ENCODE assay signal across 18 mouse cellular contexts in genomic region chr19:3562298-3562697, GRCm38 (mm10). TPM values are rescaled to one million over a fixed set of nuclear protein-coding genes. Genes with fewer than 3 reads are reported as not detected.
DNase-seq lines count a peak whose midpoint lies in the region; ATAC-seq and TF ChIP-seq lines count a peak whose summit lies in the region.
"Had no signal": no experiment of that assay in that cellular context is flagged by ENCODE, and none has a peak within 500 bp of the region (broad histone marks: within the 10 kb centered on the region; RNA-seq: fewer than 3 reads in every experiment).

No protein-coding gene starts in this region.

- no peaks in the 10 kb centered on the region for H3K27me3 ChIP-seq in midbrain, embryonic 11.5 days (ENCODE audit: control insufficient read depth, insufficient read depth, low read length)
- no peaks in the 10 kb centered on the region for H3K27me3 ChIP-seq in midbrain, embryonic 14.5 days (ENCODE audit: control insufficient read depth, insufficient read depth, low read length)
- H3K27me3 ChIP-seq: forebrain, embryonic 13.5 days; heart, embryonic 13.5 days; hindbrain, embryonic 12.5 days; hindbrain, embryonic 15.5 days had no signal

- H3K4me2 ChIP-seq in midbrain, embryonic 11.5 days: no peak overlapping the region
- no peak overlapping the region for H3K4me2 ChIP-seq in midbrain, embryonic 14.5 days (ENCODE audit: low read length)
- H3K4me2 ChIP-seq: forebrain, embryonic 13.5 days; heart, embryonic 13.5 days; hindbrain, embryonic 12.5 days; hindbrain, embryonic 15.5 days had no signal

- intact Hi-C loops in gastrocnemius, adult 2 months (cut with DNase I): no loop called here
- intact Hi-C loops in gastrocnemius, postnatal 36 days (cut with DNase I): no loop called here

- no peaks in the 10 kb centered on the region for H3K4me1 ChIP-seq in midbrain, embryonic 11.5 days (ENCODE audit: control insufficient read depth, insufficient read depth, low read length)
- H3K4me1 ChIP-seq in midbrain, embryonic 14.5 days (ENCODE audit: control insufficient read depth, insufficient read depth, low read length): no peaks in the 10 kb centered on the region
- H3K4me1 ChIP-seq: forebrain, embryonic 10.5 days; forebrain, embryonic 13.5 days; hindbrain, embryonic 12.5 days had no signal

- no peaks in the 10 kb centered on the region for H3K9me3 ChIP-seq in midbrain, embryonic 11.5 days (ENCODE audit: control insufficient read depth, low read length)
- H3K9me3 ChIP-seq in midbrain, embryonic 14.5 days (ENCODE audit: control insufficient read depth, low read length): no peaks in the 10 kb centered on the region
- H3K9me3 ChIP-seq: heart, embryonic 10.5 days; heart, embryonic 13.5 days; hindbrain, embryonic 15.5 days had no signal

- no peak for DNase-seq in gastrocnemius, adult 2 months
- DNase-seq in gastrocnemius, postnatal 36 days: no peak
- peak; percentile 45 for DNase-seq in midbrain, embryonic 11.5 days (ENCODE audit: low spot score, missing footprints)
- no peak for DNase-seq in midbrain, embryonic 14.5 days
- DNase-seq in kidney, postnatal 25 days: no peak
- DNase-seq: adrenal gland, adult 2 months; cerebellum, adult 18-20 months; cerebellum, adult 9-10 months; cerebellum, postnatal 14 days; gastrocnemius, postnatal 14 days had no signal

- H3K79me2 ChIP-seq in macrophage (ENCODE audit: inconsistent target): peaks cover 99% of the 10 kb centered on the region

- H3K4me3 ChIP-seq in gastrocnemius, adult 2 months: no peak overlapping the region
- no peak overlapping the region for H3K4me3 ChIP-seq in midbrain, embryonic 11.5 days (ENCODE audit: low read depth, low read length)
- no peak overlapping the region for H3K4me3 ChIP-seq in midbrain, embryonic 14.5 days (replicated peaks; ENCODE audit: low read depth, low read length)
- H3K4me3 ChIP-seq in macrophage (ENCODE audit: inconsistent target): no peak overlapping the region
- H3K4me3 ChIP-seq: forebrain, embryonic 10.5 days; forebrain, embryonic 13.5 days; heart, embryonic 10.5 days; heart, embryonic 13.5 days; hindbrain, embryonic 12.5 days; hindbrain, embryonic 15.5 days had no signal

- H3K36me3 ChIP-seq in midbrain, embryonic 11.5 days (ENCODE audit: control insufficient read depth, insufficient read depth, low read length): no peaks in the 10 kb centered on the region
- no peaks in the 10 kb centered on the region for H3K36me3 ChIP-seq in midbrain, embryonic 14.5 days (ENCODE audit: control insufficient read depth, insufficient read depth, low read length)
- H3K36me3 ChIP-seq in macrophage (ENCODE audit: inconsistent target): no peaks in the 10 kb centered on the region
- H3K36me3 ChIP-seq: hindbrain, embryonic 15.5 days had no signal

- WGBS in midbrain, embryonic 11.5 days: 93% methylated on average over 2 of the region's 2 CpGs
- 97% methylated on average over 2 of the region's 2 CpGs for WGBS in midbrain, embryonic 14.5 days
- 91% methylated on average over 2 of the region's 2 CpGs for WGBS in macrophage (ENCODE audit: missing documents)

- ATAC-seq in midbrain, embryonic 11.5 days (ENCODE audit: low FRiP score): no peak
- ATAC-seq in midbrain, embryonic 14.5 days (ENCODE audit: low FRiP score, low TSS enrichment): no peak
- ATAC-seq: forebrain, embryonic 13.5 days; forebrain, embryonic 16.5 days had no signal

- TF ChIP-seq CTCF in gastrocnemius, adult 2 months (IDR thresholded peaks at IDR 0.05): no peak

- no peak overlapping the region for H3K9ac ChIP-seq in midbrain, embryonic 11.5 days (ENCODE audit: low read length)
- H3K9ac ChIP-seq in midbrain, embryonic 14.5 days (replicated peaks; ENCODE audit: low read length): no peak overlapping the region
- H3K9ac ChIP-seq: forebrain, embryonic 13.5 days; heart, embryonic 13.5 days; hindbrain, embryonic 12.5 days; hindbrain, embryonic 15.5 days had no signal

- H3K27ac ChIP-seq in gastrocnemius, adult 2 months: peak overlapping the region; percentile 82
- H3K27ac ChIP-seq in midbrain, embryonic 11.5 days (ENCODE audit: low read depth, low read length): no peak overlapping the region
- H3K27ac ChIP-seq in midbrain, embryonic 14.5 days (replicated peaks; ENCODE audit: low read depth, low read length): no peak overlapping the region
- H3K27ac ChIP-seq in macrophage: peak overlapping the region; percentile 40; the same call in 1 of the 2 replicates
- H3K27ac ChIP-seq: forebrain, embryonic 10.5 days; forebrain, embryonic 13.5 days; heart, embryonic 10.5 days; heart, embryonic 13.5 days; hindbrain, embryonic 12.5 days; hindbrain, embryonic 15.5 days had no signal

RNA-seq across cellular contexts. Expression of gene Ppp6r3, which starts 13.3 kb away (rescaled TPM):
- 10 to 100 TPM; 66.1 to 70.5 TPM for total RNA-seq in gastrocnemius, adult 2 months (2021)
- total RNA-seq in gastrocnemius, postnatal 36 days (2021): 10 to 100 TPM; 50.0 to 55.7 TPM
- polyA plus RNA-seq in midbrain, embryonic 11.5 days (2014; fragmentation: Nextera tagmentation; extraction: Ambion mirVana): 81.8 and 84.2 TPM in 2 replicates
- polyA plus RNA-seq in midbrain, embryonic 14.5 days (2014; fragmentation: Nextera tagmentation; extraction: Ambion mirVana): 56.9 and 74.1 TPM in 2 replicates
- 100 to 1,000 TPM; 105 to 231 (median 178) TPM for total RNA-seq in macrophage (2018; cell fraction: chromatin; rRNA removed)
- total RNA-seq in macrophage (2018; cell fraction: cytosol; rRNA removed): 10 to 100 TPM; 48.2 to 64.6 (median 56.9) TPM
- 100 to 1,000 TPM in 13 of 26 experiments, 10 to 100 TPM in 13; 82.4 to 136 (median 101) TPM for total RNA-seq in macrophage (2018; cell fraction: nucleus; rRNA removed)
- 44.9 to 49.4 TPM (median 48.9 TPM) in 3 replicates for polyA plus RNA-seq in macrophage (2018)

Comparison
In these comparisons a context has a peak if more than half of its experiments do, and no peak if none do; other contexts are left out.
1. H3K27ac ChIP-seq: peak in gastrocnemius, adult 2 months (single experiment) and macrophage (single experiment); none in midbrain, embryonic 11.5 days (single experiment) and midbrain, embryonic 14.5 days (single experiment).